In genomic region chr17:5440159-5440971, GRCm38 (mm10) we compare ENCODE assay signal across 8 mouse cellular contexts. TPM values are rescaled to one million over a fixed set of nuclear protein-coding genes. Genes with fewer than 3 reads are reported as not detected.
DNase-seq lines count a peak whose midpoint lies in the region; ATAC-seq lines count a peak whose summit lies in the region.

Gene Tmem242 (minus strand): TSS chr17:5440259.

- peak; percentile 94 for ATAC-seq in hindbrain, embryonic 14.5 days (ENCODE audit: low FRiP score)

- no peaks in the 10 kb centered on the region for H3K27me3 ChIP-seq in hindbrain, embryonic 14.5 days (ENCODE audit: control insufficient read depth, insufficient read depth, low read length)

- H3K27ac ChIP-seq in hindbrain, embryonic 14.5 days = peak within 1 kb of the TSS; percentile 75

- peak within 1 kb of the TSS; percentile 76 for H3K9ac ChIP-seq in hindbrain, embryonic 14.5 days

- peak within 1 kb of the TSS; percentile 59 for H3K4me2 ChIP-seq in hindbrain, embryonic 14.5 days (replicated peaks)

- no peaks in the 10 kb centered on the region for H3K9me3 ChIP-seq in hindbrain, embryonic 14.5 days (ENCODE audit: control insufficient read depth, low read length)

- peak; percentile 95 for DNase-seq in R1 (ENCODE audit: low read depth, low spot score)
- peak; percentile 93 to 94 for DNase-seq in cerebellum, postnatal 25 days
- DNase-seq in frontal cortex, postnatal 25 days (ENCODE audit: low spot score in 2 of 2) = peak; percentile 92 to 96
- peak; percentile 95 for DNase-seq in hindbrain, embryonic 14.5 days (ENCODE audit: low spot score)
- DNase-seq in layer of hippocampus, postnatal 36 days = peak; percentile 88 to 91
- DNase-seq in lung, postnatal 36 days = peak; percentile 93
- DNase-seq in retina, postnatal 1 day = peak; percentile 97
- peak; percentile 80 to 91 for DNase-seq in urinary bladder, adult 18-20 months (ENCODE audit: low spot score in 2 of 2)

- peaks cover 12% of the 10 kb centered on the region; the same call in 1 of the 2 replicates for H3K4me1 ChIP-seq in hindbrain, embryonic 14.5 days (replicated peaks; ENCODE audit: control insufficient read depth, insufficient read depth, low read length)

- under 1% methylated on average over 27 of the region's 27 CpGs for WGBS in hindbrain, embryonic 14.5 days

- H3K36me3 ChIP-seq in hindbrain, embryonic 14.5 days (replicated peaks; ENCODE audit: control insufficient read depth, insufficient read depth) = 0 out of 2 replicates have a peak, but pooled peaks cover 3% of the 10 kb centered on the region

- H3K4me3 ChIP-seq in hindbrain, embryonic 14.5 days (replicated peaks; ENCODE audit: low read length) = peak within 1 kb of the TSS; percentile 46

RNA-seq across cellular contexts. Expression of gene Tmem242, which starts in this region (rescaled TPM):
- 105 and 111 TPM in 2 replicates for polyA plus RNA-seq in hindbrain, embryonic 14.5 days (2014; fragmentation: Nextera tagmentation; extraction: Ambion mirVana)
- 10 to 100 TPM; 74.5 to 85.0 TPM for total RNA-seq in layer of hippocampus, postnatal 36 days (2021)

Comparison
In these comparisons a context has a peak if more than half of its experiments do, and no peak if none do; other contexts are left out.
1. Peak in every context shown above with its lines: DNase-seq, ATAC-seq, H3K4me3 ChIP-seq and H3K27ac ChIP-seq.